Mouse (Mus musculus) ES-Bruce4 (cell line): ENCODE measurements around the gene Grasp. TPM values are rescaled to one million over a fixed set of nuclear protein-coding genes. Genes with fewer than 3 reads are reported as not detected.

Source experiments
- H3K27ac ChIP-seq: 2 replicates; pipeline ENCODE4 v1.5.1; 2012; ENCODE audit warnings: low read length, inconsistent platforms; ENCODE audit not compliant: insufficient read depth
- H3K27me3 ChIP-seq: 2 replicates; pipeline ENCODE4 v1.6.1; 2012; ENCODE audit warnings: mild to moderate bottlenecking, low read length, inconsistent platforms; ENCODE audit not compliant: control insufficient read depth, poor library complexity, insufficient read depth, severe bottlenecking
- H3K36me3 ChIP-seq: 2 replicates; pipeline ENCODE4 v1.6.1; 2012; ENCODE audit warnings: inconsistent platforms, mild to moderate bottlenecking, low read length, moderate library complexity; ENCODE audit not compliant: control insufficient read depth, poor library complexity, insufficient read depth, severe bottlenecking
- H3K4me1 ChIP-seq: one replicate; pipeline ENCODE4 v1.8.1; 2011; ENCODE audit warnings: low read length; ENCODE audit not compliant: control insufficient read depth, insufficient read depth
- H3K4me3 ChIP-seq: 2 replicates; pipeline ENCODE4 v1.5.1; 2011; ENCODE audit warnings: low read depth, mild to moderate bottlenecking, low read length
- H3K9ac ChIP-seq: 2 replicates; pipeline ENCODE4 v1.6.1; 2012; ENCODE audit warnings: low read depth, mild to moderate bottlenecking, inconsistent platforms; ENCODE audit not compliant: poor library complexity, severe bottlenecking
- H3K9me3 ChIP-seq: replicated peaks from 2 replicates; pipeline ENCODE4 v1.6.1; 2012; ENCODE audit warnings: mild to moderate bottlenecking, low read length, inconsistent platforms; ENCODE audit not compliant: control insufficient read depth, poor library complexity, insufficient read depth, severe bottlenecking
- CTCF ChIP-seq: IDR thresholded peaks from one replicate; pipeline ENCODE4 v1.8.1; 2011; ENCODE audit warnings: low read depth, low read length
- EP300 ChIP-seq: IDR thresholded peaks from 2 replicates; pipeline ENCODE4 v1.6.1; 2011; ENCODE audit warnings: low read depth, low read length; ENCODE audit not compliant: insufficient read depth
- POLR2A ChIP-seq: IDR thresholded peaks from one replicate; pipeline ENCODE4 v1.8.1; 2011; ENCODE audit warnings: low read length; ENCODE audit not compliant: insufficient read depth
- polyA plus RNA-seq: library from polyadenylated mRNA; stranded (reverse); fragments of >200 nt; gene quantifications from 2 replicates; pipeline ENCODE4 v1.2.4, GENCODE M21; 2011; ENCODE audit warnings: low read depth; ENCODE audit not compliant: missing spikeins, insufficient read depth, insufficient read length

The Grasp gene
- polyA plus RNA-seq, 1 experiment, result 8.6 TPM

DNA sequence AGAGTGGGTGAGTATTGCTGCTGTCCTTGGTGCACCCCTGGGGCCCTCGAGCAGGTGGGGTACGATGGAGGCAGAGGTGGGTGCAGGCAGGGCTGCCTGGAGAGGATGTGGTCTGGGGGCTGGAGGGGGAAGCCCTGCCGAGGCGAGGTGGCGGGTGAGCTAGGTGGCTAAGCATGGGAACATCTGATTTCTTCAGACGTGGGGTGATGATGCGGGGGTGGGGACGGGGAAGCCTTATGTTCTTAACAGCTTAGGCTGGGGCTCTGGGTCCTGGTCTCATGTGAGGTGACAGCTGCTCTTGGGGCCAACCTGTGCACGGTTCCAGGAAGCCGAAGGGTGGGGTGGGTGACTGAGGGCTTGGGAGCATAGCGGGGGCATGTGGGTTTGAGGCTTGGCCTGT is 34.4 kb downstream of the Grasp start:
- no peaks in the 10 kb centered on the region for H3K36me3 ChIP-seq
- H3K9ac ChIP-seq, result no peak overlapping the region
- no peak overlapping the region for H3K27ac ChIP-seq
- TF ChIP-seq POLR2A, result no peak
- no peak for TF ChIP-seq CTCF
- TF ChIP-seq EP300, result no peak
- H3K4me1 ChIP-seq, result peaks cover 14% of the 10 kb centered on the region
- no peak overlapping the region for H3K4me3 ChIP-seq
- H3K27me3 ChIP-seq, result no peaks in the 10 kb centered on the region
- H3K9me3 ChIP-seq, result no peaks in the 10 kb centered on the region

GRCm38 (mm10) chr15:101259922-101260321 is 35.9 kb downstream of the Grasp start:
- TF ChIP-seq EP300 (no peak), POLR2A (no peak), CTCF (no peak)
- H3K27ac ChIP-seq, result no peak overlapping the region
- H3K4me1 ChIP-seq, result peaks cover 14% of the 10 kb centered on the region
- H3K9ac ChIP-seq, result no peak overlapping the region
- H3K27me3 ChIP-seq, result no peaks in the 10 kb centered on the region
- H3K9me3 ChIP-seq, result no peaks in the 10 kb centered on the region
- no peak overlapping the region for H3K4me3 ChIP-seq
- H3K36me3 ChIP-seq, result no peaks in the 10 kb centered on the region

DNA sequence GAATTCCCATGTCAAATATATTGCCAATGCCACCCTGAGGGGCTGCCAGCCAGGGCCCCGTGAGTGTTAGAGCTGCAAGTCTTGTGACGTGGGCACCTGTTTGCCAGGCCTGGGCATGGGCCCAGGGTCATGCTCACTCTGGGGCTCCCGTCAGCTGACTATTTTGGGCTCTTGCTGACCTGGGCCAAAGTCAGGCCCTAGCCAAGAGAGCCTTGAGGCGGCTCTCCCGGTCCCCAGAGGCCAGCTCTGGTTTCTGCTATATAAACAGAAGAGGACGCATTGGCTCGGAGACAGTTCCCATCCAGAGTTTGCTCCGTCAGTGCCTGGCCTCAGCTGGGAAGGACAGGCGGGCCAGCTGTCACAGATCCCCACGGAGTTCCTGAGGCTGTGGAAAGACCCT is 36.4 kb downstream of the Grasp start:
- Histone ChIP-seq H3K27ac (no peak overlapping the region), H3K9me3 (no peaks in the 10 kb centered on the region), H3K9ac (no peak overlapping the region), H3K4me3 (no peak overlapping the region), H3K36me3 (no peaks in the 10 kb centered on the region), H3K4me1 (peaks cover 14% of the 10 kb centered on the region), H3K27me3 (no peaks in the 10 kb centered on the region)
- TF ChIP-seq POLR2A, result no peak
- TF ChIP-seq CTCF, result no peak
- no peak for TF ChIP-seq EP300

- H3K9me3 ChIP-seq, result no peaks in the 10 kb centered on the region
- H3K9ac ChIP-seq, result no peak overlapping the region
- H3K27me3 ChIP-seq, result no peaks in the 10 kb centered on the region
- no peak overlapping the region for H3K4me3 ChIP-seq
- H3K4me1 ChIP-seq, result peaks cover 13% of the 10 kb centered on the region
- TF ChIP-seq EP300 (no peak), CTCF (no peak), POLR2A (no peak)
- no peaks in the 10 kb centered on the region for H3K36me3 ChIP-seq
- no peak overlapping the region for H3K27ac ChIP-seq
Measured at GRCm38 (mm10) chr15:101260874-101261622, 37.1 kb downstream of the Grasp start.

DNA sequence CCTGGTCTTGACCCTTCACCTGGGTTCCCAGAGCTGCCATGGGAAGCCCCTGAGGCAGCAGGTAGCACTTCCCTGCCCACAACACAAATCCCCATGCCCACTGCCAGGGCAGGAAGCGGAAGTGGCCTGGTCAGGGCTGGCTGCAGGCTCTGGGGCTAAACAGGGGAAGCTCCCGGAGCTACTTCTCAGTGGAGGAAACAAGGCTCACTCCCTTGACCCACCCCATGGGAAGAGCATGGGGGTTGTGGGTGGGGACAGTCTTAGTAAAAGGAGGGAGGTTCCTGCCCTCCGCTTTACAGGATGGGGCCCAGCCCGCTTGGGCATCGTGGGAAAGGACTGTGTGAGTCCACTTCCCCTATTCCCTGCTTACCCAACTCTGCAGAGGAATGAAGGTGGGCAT is 38.5 kb downstream of the Grasp start:
- Histone ChIP-seq H3K27me3 (no peaks in the 10 kb centered on the region), H3K4me1 (peaks cover 4% of the 10 kb centered on the region), H3K9me3 (no peaks in the 10 kb centered on the region), H3K4me3 (no peak overlapping the region), H3K36me3 (no peaks in the 10 kb centered on the region), H3K9ac (no peak overlapping the region), H3K27ac (no peak overlapping the region)
- no peak for TF ChIP-seq CTCF
- TF ChIP-seq POLR2A, result no peak
- TF ChIP-seq EP300, result no peak

DNA sequence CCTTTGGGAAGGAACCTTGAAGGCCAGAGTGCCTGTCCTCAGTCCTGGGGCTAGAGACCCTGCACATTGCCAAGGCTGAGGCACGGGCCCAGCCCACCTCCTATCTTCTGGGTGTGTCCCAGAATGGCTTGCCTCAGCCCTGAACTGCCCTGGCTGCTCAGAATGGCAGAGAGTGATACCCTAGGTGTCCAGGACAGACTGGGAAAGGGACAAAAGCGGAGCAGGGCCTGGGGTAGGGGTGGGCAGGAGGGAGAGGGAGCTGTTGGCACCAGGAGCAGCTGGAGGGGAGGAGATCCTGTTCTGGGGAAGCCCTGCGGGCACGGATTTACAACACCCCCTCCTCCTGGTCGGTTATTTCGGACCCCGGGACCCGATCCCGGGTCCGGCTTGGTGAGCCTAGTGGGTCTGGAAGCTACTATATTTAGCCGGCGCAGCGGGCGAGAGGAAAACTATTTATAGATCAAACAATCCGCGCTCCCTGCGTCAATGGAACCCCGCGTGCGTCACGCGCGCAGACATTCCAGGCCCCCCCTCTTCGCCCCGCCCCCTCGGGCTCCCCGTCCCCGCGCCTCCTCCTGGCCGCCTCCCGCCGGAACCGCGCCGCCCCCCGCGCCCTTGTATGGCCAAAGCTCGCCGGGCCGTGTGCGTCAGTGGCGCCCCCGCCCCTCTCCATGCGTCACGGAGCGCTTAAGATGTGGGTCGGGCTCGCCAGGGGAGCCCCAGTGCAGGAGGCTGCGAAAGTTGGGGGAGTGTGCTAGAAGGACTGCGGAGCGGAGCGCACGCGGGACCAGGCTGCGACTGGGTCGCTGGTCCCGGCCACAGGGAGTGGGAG is 42.4 kb downstream of the Grasp start:
- TF ChIP-seq CTCF (no peak), POLR2A (peak; percentile 41), EP300 (0 out of 2 replicates have a peak, but pooled peaks have one; percentile 11)
- peak overlapping the region; percentile 68 for H3K4me3 ChIP-seq
- H3K9ac ChIP-seq, result peak overlapping the region; percentile 40
- no peaks in the 10 kb centered on the region for H3K9me3 ChIP-seq
- H3K27me3 ChIP-seq, result no peaks in the 10 kb centered on the region
- peak overlapping the region; percentile 39 for H3K27ac ChIP-seq
- H3K4me1 ChIP-seq, result peaks cover 10% of the 10 kb centered on the region
- peaks cover 13% of the 10 kb centered on the region for H3K36me3 ChIP-seq
